Mouse (Mus musculus) olfactory bulb, adult 2 months (tissue): Measurements from ENCODE around the gene Pfn3.

Source experiments
- CTCF ChIP-seq: fragments of 200-500 bp; IDR thresholded peaks from 2 replicates; pipeline ENCODE4 v1.5.1; 2012; ENCODE audit warnings: low read depth, mild to moderate bottlenecking, low read length, moderate library complexity; ENCODE audit not compliant: insufficient read depth
- POLR2A ChIP-seq: fragments of 200-500 bp; IDR thresholded peaks from 2 replicates; pipeline ENCODE4 v1.6.1; 2012; ENCODE audit warnings: mild to moderate bottlenecking, low read depth, low read length, moderate library complexity; ENCODE audit not compliant: insufficient read depth

DNA sequence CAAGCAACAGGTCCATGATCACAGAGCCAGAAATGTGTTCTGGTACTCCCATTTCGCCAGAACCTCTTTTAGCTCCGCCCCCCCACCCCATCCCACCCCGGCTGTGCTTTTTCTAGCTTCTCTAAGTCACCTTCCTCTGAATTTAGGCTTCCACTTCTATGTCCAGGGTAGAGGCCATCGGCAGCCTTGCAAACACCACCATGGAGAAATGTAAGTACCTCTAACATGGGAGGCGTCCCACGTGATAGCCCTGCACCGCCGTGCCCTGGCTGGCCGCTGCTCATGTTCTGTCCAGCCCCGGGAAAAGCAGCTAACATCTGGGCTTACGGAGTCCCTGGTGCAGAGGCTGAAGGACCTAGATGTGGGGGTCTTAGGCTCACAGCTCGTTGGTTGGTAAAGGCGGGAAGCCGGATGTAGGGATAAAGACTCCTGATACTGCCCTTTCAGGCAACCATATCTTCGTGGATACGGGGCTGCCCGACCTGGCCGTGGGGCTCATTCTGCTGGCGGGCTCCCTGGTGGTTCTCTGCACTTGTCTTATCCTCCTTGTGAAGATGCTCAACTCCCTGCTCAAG is 6.4 kb downstream of the Pfn3 start:
- TF ChIP-seq POLR2A (no peak), CTCF (no peak)
